Mouse (Mus musculus) myocyte (in vitro differentiated cells): ENCODE results near the gene D630036H23Rik.

ENCODE experiments used
- CEBPB ChIP-seq: IDR thresholded peaks from 2 replicates; pipeline ENCODE4 v1.6.1; 2011; ENCODE audit warnings: mild to moderate bottlenecking, moderate library complexity; ENCODE audit not compliant: poor library complexity, insufficient read depth, severe bottlenecking
- MAX ChIP-seq: IDR thresholded peaks from one replicate; pipeline ENCODE4 v1.6.1; 2011; ENCODE audit warnings: low read depth, mild to moderate bottlenecking, control low read depth
- MYOG ChIP-seq, 3 experiments: IDR thresholded peaks; one replicate each; pipeline ENCODE4 v1.6.1; 2011; ENCODE audit warnings: control low read depth in 2 of 3, low read depth in 2 of 3, mild to moderate bottlenecking in 2 of 3; ENCODE audit not compliant: insufficient read length in 2 of 3, control insufficient read depth in 1 of 3, insufficient read depth in 1 of 3
- POLR2A ChIP-seq: IDR thresholded peaks from one replicate; pipeline ENCODE4 v1.6.1; 2011; ENCODE audit warnings: low read depth, mild to moderate bottlenecking, control low read depth, moderate library complexity; ENCODE audit not compliant: insufficient read length
- POLR2AphosphoS2 ChIP-seq: IDR thresholded peaks from one replicate; pipeline ENCODE4 v1.6.1; 2011; ENCODE audit warnings: low read depth, control low read depth; ENCODE audit not compliant: insufficient read length
- SRF ChIP-seq: IDR thresholded peaks from one replicate; pipeline ENCODE4 v1.6.1; 2011; ENCODE audit warnings: low read depth; ENCODE audit not compliant: control insufficient read depth, insufficient read length
- TCF12 ChIP-seq: IDR thresholded peaks from one replicate; pipeline ENCODE4 v1.6.1; 2011; ENCODE audit warnings: mild to moderate bottlenecking, control low read depth; ENCODE audit not compliant: poor library complexity, insufficient read depth, severe bottlenecking
- TCF3 ChIP-seq: IDR thresholded peaks from one replicate; pipeline ENCODE4 v1.6.1; 2011; ENCODE audit warnings: low read depth, control low read depth; ENCODE audit not compliant: insufficient read length
- USF1 ChIP-seq: IDR thresholded peaks from one replicate; pipeline ENCODE4 v1.6.1; 2011; ENCODE audit warnings: low read depth, mild to moderate bottlenecking, control low read depth, moderate library complexity

- TF ChIP-seq TCF12 (no peak), POLR2AphosphoS2 (no peak), POLR2A (no peak), USF1 (no peak), SRF (no peak), CEBPB (no peak), TCF3 (no peak), MYOG (IDR thresholded peaks at IDR 0.05; ENCODE audit: control insufficient read depth in 1 of 3, insufficient read depth in 1 of 3, insufficient read length in 2 of 3, low read depth in 2 of 3) (no peak), MAX (no peak)
These were observed 13.1 kb upstream of the D630036H23Rik start for GRCm38 (mm10) chr12:36395115-36395514.
